Mouse (Mus musculus) E14TG2a.4 (cell line): ENCODE results near the gene Odaph.

Experiments
- H3K27me3 ChIP-seq: 2 replicates; pipeline ENCODE4 v1.6.1; 2014; ENCODE audit warnings: low read length, control low read depth; ENCODE audit not compliant: insufficient read depth
- H3K36me3 ChIP-seq: 2 replicates; pipeline ENCODE4 v1.6.1; 2014; ENCODE audit warnings: low read length, control low read depth; ENCODE audit not compliant: insufficient read depth
- H3K4me1 ChIP-seq: replicated peaks from 2 replicates; pipeline ENCODE4 v1.6.1; 2014; ENCODE audit warnings: low read depth, low read length, control low read depth
- H3K4me3 ChIP-seq: replicated peaks from 2 replicates; pipeline ENCODE4 v1.5.1; 2014; ENCODE audit warnings: mild to moderate bottlenecking, low read length
- H3K9me3 ChIP-seq: 2 replicates; pipeline ENCODE4 v1.6.1; 2014; ENCODE audit warnings: low read length, control low read depth
- CTCF ChIP-seq: conservative IDR thresholded peaks from 2 replicates; pipeline ENCODE4 v1.5.1; 2014; ENCODE audit warnings: low read length
- NANOG ChIP-seq: IDR thresholded peaks from 2 replicates; pipeline ENCODE4 v1.6.1; 2014; ENCODE audit warnings: borderline replicate concordance, low read length, mixed read lengths
- POU5F1 ChIP-seq: IDR thresholded peaks from 2 replicates; pipeline ENCODE4 v1.6.1; 2014; ENCODE audit warnings: low read length, borderline replicate concordance

Odaph gene

DNA sequence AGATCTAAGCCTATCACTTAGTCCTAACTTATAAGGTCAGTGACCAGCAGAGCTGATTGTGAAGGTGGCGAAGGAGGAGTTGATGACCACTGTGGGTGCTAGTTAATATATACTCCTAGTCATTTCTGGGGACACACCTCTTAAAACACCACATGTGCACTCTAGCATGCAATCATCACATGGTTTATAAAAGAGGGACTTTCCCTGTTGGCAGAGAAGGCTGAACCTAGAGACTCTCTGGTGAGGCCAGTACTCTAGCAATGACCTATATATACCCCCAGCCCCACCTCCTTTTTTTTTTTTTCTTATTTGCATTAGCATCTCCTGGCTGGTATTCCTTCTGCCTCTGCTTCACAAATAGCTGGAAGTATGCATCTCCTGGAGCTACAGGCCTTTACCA, 25.9 kb upstream of the Odaph start:
- Histone ChIP-seq H3K36me3 (peaks cover 41% of the 10 kb centered on the region), H3K27me3 (no peaks in the 10 kb centered on the region), H3K4me1 (peaks cover 25% of the 10 kb centered on the region), H3K9me3 (no peaks in the 10 kb centered on the region), H3K4me3 (peak overlapping the region; percentile 93)
- no peak for TF ChIP-seq POU5F1
- no peak for TF ChIP-seq CTCF
- no peak for TF ChIP-seq NANOG

DNA sequence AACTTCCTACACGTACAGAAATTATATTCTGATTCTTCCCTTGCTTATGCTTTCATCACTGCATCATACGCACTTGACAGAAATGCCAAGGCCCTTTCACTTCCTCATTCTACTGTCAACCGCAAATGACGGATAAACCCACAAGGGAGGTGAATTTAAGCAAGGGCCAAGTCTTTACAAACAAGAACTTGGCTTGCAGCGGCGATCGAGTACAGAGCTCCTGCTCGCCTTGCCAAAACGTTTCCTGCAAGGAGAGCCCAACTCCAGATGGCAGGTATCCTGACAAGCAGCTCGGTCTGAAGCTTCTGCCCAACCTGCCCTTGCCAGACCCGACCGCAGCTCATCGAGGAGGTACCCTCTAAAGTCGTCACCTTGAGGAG, 25.0 kb upstream of the Odaph start:
- no peaks in the 10 kb centered on the region for H3K27me3 ChIP-seq
- H3K4me1 ChIP-seq, result peaks cover 25% of the 10 kb centered on the region
- TF ChIP-seq POU5F1, result no peak
- H3K9me3 ChIP-seq, result no peaks in the 10 kb centered on the region
- peak overlapping the region; percentile 93 for H3K4me3 ChIP-seq
- peaks cover 37% of the 10 kb centered on the region for H3K36me3 ChIP-seq

DNA sequence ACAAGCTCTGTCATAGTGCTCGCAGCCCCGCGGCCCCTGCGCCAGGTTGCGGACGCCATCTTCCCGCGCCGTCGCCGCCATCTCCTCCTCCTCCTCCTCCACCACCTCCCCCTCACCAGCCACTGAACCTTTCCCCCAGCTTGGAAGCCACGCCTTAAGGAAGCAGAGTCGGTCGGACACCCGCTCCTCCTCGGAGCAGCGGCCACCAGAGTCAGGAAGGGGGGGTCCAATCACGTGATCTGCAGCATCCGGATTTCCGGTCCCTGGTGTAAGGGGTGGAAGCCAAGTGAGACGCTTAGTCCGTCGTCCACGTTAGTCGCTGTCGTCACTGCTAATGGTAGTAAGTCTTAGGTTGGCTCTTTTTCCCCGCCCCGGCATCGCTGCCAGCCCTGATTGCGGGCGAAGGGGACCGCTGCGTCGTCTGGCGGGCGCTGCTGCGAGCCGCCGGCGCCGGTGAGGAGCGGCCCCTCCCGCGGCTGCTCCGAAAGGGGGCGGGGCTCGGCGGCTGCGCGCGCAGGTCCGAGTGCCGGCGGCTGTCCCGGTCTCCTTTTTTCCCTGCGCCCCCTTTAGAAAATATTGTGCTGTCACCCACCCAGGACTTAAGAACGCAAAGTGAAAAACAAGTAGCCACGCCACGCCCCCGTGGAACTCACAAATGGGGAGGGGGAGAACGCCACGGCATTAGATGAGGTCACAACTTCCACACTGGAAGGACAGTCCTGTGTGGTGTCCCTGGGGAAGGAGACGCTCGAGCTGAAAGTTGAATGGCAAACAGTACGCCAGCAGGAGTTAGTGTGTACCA, 24.4 kb upstream of the Odaph start, which contains the start of gene Rchy1:
Gene Rchy1, minus strand, starts transcription at position 430 of the 802 bp plus-strand sequence.
- TF ChIP-seq POU5F1 (no peak), CTCF (no peak), NANOG (no peak)
- H3K36me3 ChIP-seq, result peaks cover 34% of the 10 kb centered on the region
- peak within 1 kb of the TSS; percentile 93 for H3K4me3 ChIP-seq
- peaks cover 25% of the 10 kb centered on the region for H3K4me1 ChIP-seq
- H3K9me3 ChIP-seq, result no peaks in the 10 kb centered on the region
- no peaks in the 10 kb centered on the region for H3K27me3 ChIP-seq

DNA sequence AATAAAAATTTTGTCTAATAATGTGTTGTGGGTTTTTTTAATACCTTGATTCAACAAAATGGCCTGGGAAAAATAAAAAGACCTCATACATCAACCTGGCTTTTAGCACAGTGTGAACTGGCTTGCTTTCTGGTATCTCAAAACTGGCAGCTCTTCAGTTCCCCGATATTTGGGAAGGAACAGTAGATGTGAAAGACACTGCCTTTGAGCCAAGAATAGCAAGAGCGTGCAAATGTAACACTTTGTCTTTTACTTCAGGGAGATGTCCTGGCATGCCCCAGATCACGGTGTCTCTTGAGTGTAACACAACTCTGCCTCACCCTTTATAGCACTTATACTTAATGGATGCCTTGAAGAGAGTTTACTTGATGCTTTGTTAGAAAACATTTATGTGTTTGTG, 15.2 kb upstream of the Odaph start:
- no peaks in the 10 kb centered on the region for H3K27me3 ChIP-seq
- H3K9me3 ChIP-seq, result no peaks in the 10 kb centered on the region
- H3K36me3 ChIP-seq, result peaks cover 19% of the 10 kb centered on the region
- H3K4me1 ChIP-seq, result peaks cover 12% of the 10 kb centered on the region
- no peak for TF ChIP-seq POU5F1
- no peak for TF ChIP-seq CTCF
- H3K4me3 ChIP-seq, result no peak overlapping the region

DNA sequence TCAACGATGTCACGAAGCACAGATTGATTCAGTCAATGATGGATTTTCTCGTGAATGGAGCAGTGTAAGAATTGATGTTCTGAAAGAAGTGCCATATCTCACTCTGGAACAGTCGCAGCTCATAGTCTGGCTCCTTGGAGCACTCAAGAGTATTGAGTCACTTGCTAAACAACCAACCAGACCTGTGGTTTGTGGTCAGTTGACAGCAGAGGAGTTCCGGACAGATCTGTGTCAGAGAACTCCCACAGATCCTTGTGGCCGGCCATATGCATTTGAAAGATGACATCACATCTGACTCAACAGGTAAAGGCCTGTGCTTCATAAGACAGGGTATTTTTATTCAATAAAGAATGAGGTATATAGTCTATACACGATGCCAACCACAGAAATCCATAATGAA, 13.3 kb upstream of the Odaph start:
- Histone ChIP-seq H3K4me1 (peaks cover 17% of the 10 kb centered on the region), H3K4me3 (no peak overlapping the region), H3K9me3 (no peaks in the 10 kb centered on the region), H3K27me3 (no peaks in the 10 kb centered on the region), H3K36me3 (peaks cover 12% of the 10 kb centered on the region)
- TF ChIP-seq NANOG (no peak), POU5F1 (no peak), CTCF (no peak)

DNA sequence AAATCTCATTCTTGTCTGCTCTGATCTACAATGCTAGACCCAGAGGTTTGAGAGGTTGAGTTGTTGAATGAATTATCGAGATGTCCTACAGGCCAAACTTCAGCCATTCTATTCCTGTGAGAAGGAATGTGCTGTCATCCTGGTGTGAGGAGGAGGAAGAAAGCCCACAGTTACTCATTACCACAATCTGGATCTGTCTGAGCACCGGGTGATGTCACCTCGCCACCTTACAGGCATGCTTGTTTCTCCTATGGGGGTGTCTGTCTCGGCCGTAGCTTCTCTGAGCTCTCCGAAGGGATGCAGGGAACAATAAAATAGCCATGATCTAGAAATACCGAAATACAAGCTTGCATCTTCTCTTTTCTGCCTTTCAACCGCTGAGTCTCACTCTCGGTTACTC, 11.5 kb upstream of the Odaph start:
- Histone ChIP-seq H3K36me3 (no peaks in the 10 kb centered on the region), H3K9me3 (0 out of 2 replicates have a peak, but pooled peaks cover under 1% of the 10 kb centered on the region), H3K27me3 (no peaks in the 10 kb centered on the region), H3K4me3 (no peak overlapping the region), H3K4me1 (peaks cover 17% of the 10 kb centered on the region)
- no peak for TF ChIP-seq NANOG
- TF ChIP-seq CTCF, result no peak
- no peak for TF ChIP-seq POU5F1

DNA sequence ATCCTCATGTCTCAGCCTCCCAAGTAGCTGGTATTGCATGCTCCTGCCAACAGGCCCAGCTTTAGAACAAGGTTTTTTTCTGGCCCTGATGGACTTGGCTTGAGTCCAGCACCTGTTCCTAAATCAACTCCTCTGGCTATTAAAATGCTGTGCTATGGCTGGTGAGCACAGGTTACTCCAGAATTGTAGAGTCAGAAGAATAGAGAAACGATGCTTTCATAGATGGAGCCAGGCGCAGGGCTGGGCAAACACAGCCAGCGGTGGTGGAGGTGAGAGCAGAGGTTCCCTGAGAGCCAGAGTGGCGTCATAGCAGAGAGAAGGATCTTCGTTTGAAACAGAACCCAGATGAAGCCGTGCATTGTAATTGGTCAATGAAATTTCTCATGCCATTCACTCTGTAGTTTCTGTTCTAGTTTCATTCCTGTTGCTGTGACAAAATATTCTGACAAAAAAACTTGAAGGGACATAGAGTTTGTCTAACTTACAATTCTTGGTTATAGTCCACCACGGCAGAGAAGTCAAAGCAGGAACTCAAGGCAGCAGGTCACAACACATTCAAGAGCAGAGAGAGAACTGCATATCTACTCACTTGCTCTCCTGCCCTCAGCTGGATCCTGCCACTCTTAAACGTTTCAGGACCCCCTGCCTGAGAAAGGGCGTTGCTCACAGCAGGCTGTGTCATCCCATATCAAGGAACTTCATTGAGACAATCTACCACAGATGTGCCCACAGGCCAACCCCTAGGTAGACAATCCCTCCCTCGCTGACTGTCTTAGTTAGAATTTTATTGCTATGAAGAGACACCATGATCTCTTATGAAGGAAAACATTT, 10.5 kb upstream of the Odaph start:
- no peaks in the 10 kb centered on the region for H3K27me3 ChIP-seq
- TF ChIP-seq POU5F1 (no peak), CTCF (no peak), NANOG (no peak)
- H3K4me1 ChIP-seq, result peaks cover 11% of the 10 kb centered on the region

DNA sequence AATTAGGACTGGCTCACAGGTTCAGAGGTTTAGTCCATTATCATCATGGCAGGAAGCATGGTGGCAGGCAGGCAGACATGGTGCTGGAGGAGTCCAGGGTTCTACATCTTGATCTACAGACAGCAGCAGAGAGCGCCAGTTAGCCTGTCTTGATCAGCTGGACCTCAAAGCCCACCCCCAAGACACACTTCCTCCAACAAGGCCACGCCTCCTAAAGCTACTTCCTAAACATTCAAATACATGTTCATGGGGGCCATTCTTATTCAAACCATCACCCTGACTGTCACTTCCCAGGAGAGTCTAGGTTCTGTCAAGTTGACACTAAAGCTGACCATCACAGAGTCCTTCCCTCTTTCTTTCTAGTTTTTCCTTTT, 9.9 kb upstream of the Odaph start:
- H3K9me3 ChIP-seq, result peaks cover 10% of the 10 kb centered on the region; the same call in 1 of the 2 replicates
- H3K36me3 ChIP-seq, result no peaks in the 10 kb centered on the region
- H3K27me3 ChIP-seq, result no peaks in the 10 kb centered on the region
- H3K4me3 ChIP-seq, result no peak overlapping the region
- H3K4me1 ChIP-seq, result peaks cover 6% of the 10 kb centered on the region
- TF ChIP-seq POU5F1 (no peak), CTCF (no peak), NANOG (no peak)

More for the DNA sequence above, 10.5 kb upstream of the Odaph start:
- Histone ChIP-seq H3K9me3 (peaks cover 10% of the 10 kb centered on the region; the same call in 1 of the 2 replicates), H3K36me3 (no peaks in the 10 kb centered on the region), H3K4me3 (no peak overlapping the region)
